Mouse (Mus musculus): ENCODE measurements around the gene Megf11.

The Megf11 gene

GRCm38 (mm10) chr9:64385511-64386465, at the start of gene Megf11:
Megf11 (plus strand) TSS chr9:64385626.
- in situ Hi-C loops (cut with MseI, MboI) = loop anchor here in 1 of 2 experiments (25.0 kb wide), 1 partner anchor 252 kb away; no protein-coding TSS in a partner anchor

GRCm38 (mm10) chr9:64335825-64336224, 49.6 kb upstream of the Megf11 start:
- in situ Hi-C loops (cut with MseI, MboI) = no loop called here

GRCm38 (mm10) chr9:64339361-64339760, 46.1 kb upstream of the Megf11 start:
- in situ Hi-C loops (cut with MseI, MboI) = no loop called here

GRCm38 (mm10) chr9:64340351-64341253, 44.8 kb upstream of the Megf11 start:
- in situ Hi-C loops (cut with MseI, MboI) = no loop called here

- in situ Hi-C loops (cut with MseI, MboI) = no loop called here
Observed at GRCm38 (mm10) chr9:64341254-64341566, 44.2 kb upstream of the Megf11 start, which contains the start of gene Dis3l. Dis3l (minus strand) TSS chr9:64341288.

- in situ Hi-C loops (cut with MseI, MboI) = no loop called here
Observed at GRCm38 (mm10) chr9:64341671-64342070, 43.8 kb upstream of the Megf11 start.

- in situ Hi-C loops (cut with MseI, MboI) = no loop called here
Observed at GRCm38 (mm10) chr9:64343656-64344055, 41.8 kb upstream of the Megf11 start.

- in situ Hi-C loops (cut with MseI, MboI) = no loop called here
Observed at GRCm38 (mm10) chr9:64345931-64346330, 39.5 kb upstream of the Megf11 start.

- in situ Hi-C loops (cut with MseI, MboI) = no loop called here
Observed at GRCm38 (mm10) chr9:64347377-64347776, 38.0 kb upstream of the Megf11 start.

- in situ Hi-C loops (cut with MseI, MboI) = no loop called here
Observed at GRCm38 (mm10) chr9:64349490-64349889, 35.9 kb upstream of the Megf11 start.

- in situ Hi-C loops (cut with MseI, MboI) = no loop called here
Observed at GRCm38 (mm10) chr9:64351191-64351590, 34.2 kb upstream of the Megf11 start.

GRCm38 (mm10) chr9:64355627-64356026, 29.8 kb upstream of the Megf11 start:
- in situ Hi-C loops (cut with MseI, MboI) = no loop called here

- in situ Hi-C loops (cut with MseI, MboI) = no loop called here
Observed at GRCm38 (mm10) chr9:64361231-64361950, 24.0 kb upstream of the Megf11 start.

- in situ Hi-C loops (cut with MseI, MboI) = no loop called here
Observed at GRCm38 (mm10) chr9:64369871-64370270, 15.6 kb upstream of the Megf11 start.

GRCm38 (mm10) chr9:64371305-64371819, 14.1 kb upstream of the Megf11 start:
- in situ Hi-C loops (cut with MseI, MboI) = no loop called here

- in situ Hi-C loops (cut with MseI, MboI) = loop anchor here in 1 of 2 experiments (25.0 kb wide), 1 partner anchor 261 kb away; no protein-coding TSS in a partner anchor
Observed at GRCm38 (mm10) chr9:64376380-64376779, 9.0 kb upstream of the Megf11 start.

- in situ Hi-C loops (cut with MseI, MboI) = loop anchor here in 1 of 2 experiments (25.0 kb wide), 1 partner anchor 254 kb away; no protein-coding TSS in a partner anchor
Observed at GRCm38 (mm10) chr9:64383021-64383788, 2.2 kb upstream of the Megf11 start.

- in situ Hi-C loops (cut with MseI, MboI) = loop anchor here in 1 of 2 experiments (25.0 kb wide), 1 partner anchor 251 kb away; no protein-coding TSS in a partner anchor
Observed at GRCm38 (mm10) chr9:64386466-64387211, 1.2 kb downstream of the Megf11 start.

- in situ Hi-C loops (cut with MseI, MboI) = loop anchor here in 1 of 2 experiments (25.0 kb wide), 1 partner anchor 248 kb away; no protein-coding TSS in a partner anchor
Observed at GRCm38 (mm10) chr9:64389576-64390292, 4.3 kb downstream of the Megf11 start.

All from mouse trophoblast stem cell (cell line).